Mouse (Mus musculus) midbrain, postnatal 0 days (tissue): ENCODE results near the gene Rpgrip1l. TPM values are rescaled to one million over a fixed set of nuclear protein-coding genes. Genes with fewer than 3 reads are reported as not detected.

ENCODE experiments used
- ATAC-seq: fragments of 200-750 bp; cut with Nextera tagmentation; 2 replicates; pipeline ENCODE4 v1.8.0; 2017; ENCODE audit warnings: moderate number of reproducible peaks, mild to moderate bottlenecking, moderate TSS enrichment, moderate library complexity; ENCODE audit not compliant: low FRiP score
- DNase-seq: peaks from one replicate; pipeline ENCODE4 v3.0.0-alpha.2; 2015; ENCODE audit warnings: low spot score
- H3K27ac ChIP-seq: fragments of 300-500 bp; sonication (generic); 2 replicates; pipeline ENCODE4 v1.5.1; 2014; ENCODE audit warnings: low read depth, mild to moderate bottlenecking, low read length, mixed read lengths
- H3K27me3 ChIP-seq: fragments of 300-500 bp; sonication (generic); 2 replicates; pipeline ENCODE4 v1.6.1; 2014; ENCODE audit warnings: low read length, control low read depth, mixed read lengths; ENCODE audit not compliant: insufficient read depth
- H3K36me3 ChIP-seq: fragments of 300-500 bp; sonication (generic); 2 replicates; pipeline ENCODE4 v1.6.1; 2014; ENCODE audit warnings: low read length, control low read depth, mixed read lengths; ENCODE audit not compliant: insufficient read depth
- H3K4me1 ChIP-seq: fragments of 300-500 bp; sonication (generic); 2 replicates; pipeline ENCODE4 v1.6.1; 2014; ENCODE audit warnings: mild to moderate bottlenecking, control low read depth, antibody characterized with exemption, low read length, mixed read lengths; ENCODE audit not compliant: insufficient read depth
- H3K4me2 ChIP-seq: fragments of 300-500 bp; sonication (generic); 2 replicates; pipeline ENCODE4 v1.6.1; 2014; ENCODE audit warnings: low read depth, mild to moderate bottlenecking, low read length, mixed read lengths; ENCODE audit not compliant: poor library complexity, severe bottlenecking
- H3K4me3 ChIP-seq: fragments of 300-500 bp; sonication (generic); 2 replicates; pipeline ENCODE4 v1.5.1; 2014; ENCODE audit warnings: low read depth, mild to moderate bottlenecking, low read length, moderate library complexity
- H3K9ac ChIP-seq: fragments of 300-500 bp; sonication (generic); replicated peaks from 2 replicates; pipeline ENCODE4 v1.6.1; 2014; ENCODE audit warnings: mild to moderate bottlenecking, low read length, moderate library complexity, mixed read lengths; ENCODE audit not compliant: poor library complexity, severe bottlenecking
- H3K9me3 ChIP-seq: fragments of 300-500 bp; sonication (generic); 2 replicates; pipeline ENCODE4 v1.6.1; 2016; ENCODE audit warnings: low read length, control low read depth
- CTCF ChIP-seq: IDR thresholded peaks from 2 replicates; pipeline ENCODE4 v1.5.1; 2016; ENCODE audit warnings: antibody characterized with exemption, mild to moderate bottlenecking
- WGBS: fragments of 180-500 bp; shearing (Covaris S2); extraction: QIAGEN DNeasy Blood & Tissue Kit; methylation state at CpG from one replicate; pipeline ENCODE4 v1.1.7; 2014; 5-methylcytosine and 5-hydroxymethylcytosine counted together
- polyA plus RNA-seq: library from polyadenylated mRNA; unstranded; fragments of >200 nt; fragmentation: Nextera tagmentation; extraction: Ambion mirVana; gene quantifications from 2 replicates; pipeline ENCODE4 v1.2.1, GENCODE M21; 2015
- total RNA-seq: library from RNA; depleted of rRNA; stranded (reverse); fragments of >200 nt; gene quantifications from 2 replicates; pipeline ENCODE4 v1.2.3, GENCODE M21; 2014

Rpgrip1l gene
- total and polyA plus RNA-seq, 2 experiments from 2014 or later = 8.4 to 11.5 TPM

DNA sequence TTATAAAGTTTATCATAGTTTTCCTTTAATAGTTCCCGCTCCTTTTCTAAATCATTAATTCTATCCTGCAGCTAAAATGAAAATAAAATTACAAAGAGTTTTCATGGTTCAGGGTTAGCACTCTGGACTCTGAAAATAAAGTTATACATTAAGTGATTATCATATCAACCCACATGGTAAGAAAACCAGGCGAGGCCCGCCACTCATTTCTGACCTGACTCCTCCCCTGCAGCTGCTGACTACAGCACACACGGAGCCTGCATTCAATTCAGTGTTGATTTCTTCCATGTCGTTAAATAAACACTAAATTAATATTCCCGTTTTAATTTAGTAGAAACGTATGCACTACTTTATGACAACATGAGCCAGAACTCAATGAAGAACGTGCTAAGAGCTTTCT lies 26.8 kb downstream of the Rpgrip1l start:
- DNase-seq (no peak), ATAC-seq (no peak)
- no peak for TF ChIP-seq CTCF
- WGBS = 86% methylated on average over 8 of the region's 8 CpGs
- Histone ChIP-seq H3K27ac (no peak overlapping the region), H3K4me1 (no peaks in the 10 kb centered on the region), H3K27me3 (no peaks in the 10 kb centered on the region), H3K4me2 (no peak overlapping the region), H3K36me3 (peaks cover 3% of the 10 kb centered on the region; the same call in 1 of the 2 replicates), H3K9ac (no peak overlapping the region), H3K9me3 (no peaks in the 10 kb centered on the region), H3K4me3 (no peak overlapping the region)

DNA sequence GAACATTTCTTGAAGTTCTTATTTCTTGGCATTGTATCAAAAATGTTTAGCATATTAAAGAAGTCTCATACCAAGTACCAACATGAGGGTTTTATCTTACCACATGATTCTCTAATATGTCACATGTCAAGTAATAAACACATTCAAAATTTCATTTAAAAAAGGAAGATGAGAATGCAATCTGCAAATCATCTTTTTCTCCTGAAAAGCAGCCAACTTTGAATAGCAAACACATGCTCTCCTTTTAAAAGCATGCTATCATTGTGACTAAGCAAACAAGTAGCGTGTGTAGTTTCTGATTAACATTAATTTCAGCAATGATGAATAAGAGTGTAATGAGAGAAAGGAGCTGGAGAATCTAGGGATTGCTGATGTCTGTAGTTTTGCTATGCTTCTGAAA lies 29.2 kb downstream of the Rpgrip1l start:
- DNase-seq (no peak), ATAC-seq (no peak)
- Histone ChIP-seq H3K9me3 (no peaks in the 10 kb centered on the region), H3K4me2 (no peak overlapping the region), H3K27ac (no peak overlapping the region), H3K4me3 (no peak overlapping the region), H3K4me1 (0 out of 2 replicates have a peak, but pooled peaks cover 4% of the 10 kb centered on the region), H3K27me3 (no peaks in the 10 kb centered on the region), H3K9ac (no peak overlapping the region), H3K36me3 (peaks cover 3% of the 10 kb centered on the region; the same call in 1 of the 2 replicates)
- TF ChIP-seq CTCF = no peak
- WGBS = 83% methylated on average over 1 of the region's 1 CpGs

DNA sequence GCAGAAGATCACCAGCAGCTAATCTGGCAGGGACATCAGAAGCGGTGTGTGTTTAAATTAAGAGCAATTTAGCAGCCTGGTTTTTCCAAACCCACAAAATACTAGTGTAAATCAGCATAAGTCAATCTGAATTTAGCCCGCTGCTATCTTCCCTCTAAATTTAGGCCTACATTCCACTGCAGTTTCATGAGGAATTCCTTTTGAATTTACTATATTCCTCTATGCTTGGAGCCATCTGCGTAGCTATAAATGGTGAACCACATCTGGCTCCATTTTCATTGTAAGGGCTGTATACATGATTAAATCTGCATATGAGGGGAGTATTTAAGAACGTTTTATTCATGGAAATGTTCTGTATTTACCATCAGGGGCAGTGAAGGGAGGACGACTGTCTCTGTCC lies 30.4 kb downstream of the Rpgrip1l start:
- Histone ChIP-seq H3K9me3 (no peaks in the 10 kb centered on the region), H3K27me3 (no peaks in the 10 kb centered on the region), H3K27ac (no peak overlapping the region), H3K9ac (no peak overlapping the region), H3K36me3 (peaks cover 3% of the 10 kb centered on the region; the same call in 1 of the 2 replicates), H3K4me2 (no peak overlapping the region), H3K4me1 (0 out of 2 replicates have a peak, but pooled peaks cover 4% of the 10 kb centered on the region), H3K4me3 (no peak overlapping the region)
- ATAC-seq (no peak), DNase-seq (no peak)
- TF ChIP-seq CTCF = no peak
- WGBS = 80% methylated on average over 5 of the region's 5 CpGs

GRCm38 (mm10) chr8:91281545-91281944 lies 31.5 kb downstream of the Rpgrip1l start:
- no peak overlapping the region for H3K4me3 ChIP-seq
- ATAC-seq (no peak), DNase-seq (no peak)
- no peaks in the 10 kb centered on the region for H3K9me3 ChIP-seq
- no peaks in the 10 kb centered on the region for H3K36me3 ChIP-seq
- no peak for TF ChIP-seq CTCF
- 85% methylated on average over 8 of the region's 8 CpGs for WGBS
- 0 out of 2 replicates have a peak, but pooled peaks cover 4% of the 10 kb centered on the region for H3K4me1 ChIP-seq
- no peaks in the 10 kb centered on the region for H3K27me3 ChIP-seq
- H3K27ac ChIP-seq = no peak overlapping the region
- no peak overlapping the region for H3K9ac ChIP-seq
- no peak overlapping the region for H3K4me2 ChIP-seq

- no peak overlapping the region for H3K4me3 ChIP-seq
- no peak for DNase-seq
- TF ChIP-seq CTCF = no peak
- H3K27ac ChIP-seq = no peak overlapping the region
- H3K27me3 ChIP-seq = no peaks in the 10 kb centered on the region
- no peak for ATAC-seq
- H3K36me3 ChIP-seq = no peaks in the 10 kb centered on the region
- H3K4me2 ChIP-seq = no peak overlapping the region
- WGBS = 80% methylated on average over 11 of the region's 11 CpGs
- H3K9me3 ChIP-seq = no peaks in the 10 kb centered on the region
- H3K4me1 ChIP-seq = 0 out of 2 replicates have a peak, but pooled peaks cover 4% of the 10 kb centered on the region
- no peak overlapping the region for H3K9ac ChIP-seq
Measured at GRCm38 (mm10) chr8:91280467-91281212, 32.4 kb downstream of the Rpgrip1l start.

DNA sequence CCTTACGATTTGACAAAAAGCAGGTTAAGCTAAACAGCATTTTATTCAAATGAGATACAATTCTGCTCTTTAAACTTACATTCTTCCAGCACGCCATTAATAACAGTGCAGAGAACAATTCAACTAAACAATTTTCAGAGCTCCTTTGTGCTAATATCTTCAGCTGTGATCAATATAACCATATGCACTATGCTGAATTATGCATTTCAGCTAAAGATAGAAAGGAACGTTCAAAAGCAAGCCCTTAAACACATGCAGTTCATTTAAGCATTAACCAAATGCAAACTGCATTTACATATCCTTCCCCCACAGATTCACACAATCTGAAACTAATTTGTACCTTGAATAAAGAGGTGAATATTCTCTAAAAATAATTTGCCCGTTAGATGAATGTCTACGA lies 35.0 kb downstream of the Rpgrip1l start:
- no peak overlapping the region for H3K27ac ChIP-seq
- H3K9ac ChIP-seq = no peak overlapping the region
- DNase-seq (no peak), ATAC-seq (no peak)
- TF ChIP-seq CTCF = no peak
- no peaks in the 10 kb centered on the region for H3K9me3 ChIP-seq
- 53% methylated on average over 5 of the region's 5 CpGs for WGBS
- H3K4me1 ChIP-seq = 0 out of 2 replicates have a peak, but pooled peaks cover 4% of the 10 kb centered on the region
- no peaks in the 10 kb centered on the region for H3K27me3 ChIP-seq
- no peak overlapping the region for H3K4me2 ChIP-seq
- H3K36me3 ChIP-seq = 0 out of 2 replicates have a peak, but pooled peaks cover 5% of the 10 kb centered on the region
- H3K4me3 ChIP-seq = no peak overlapping the region
